Mouse (Mus musculus) kidney, postnatal 0 days (tissue): ENCODE data around the gene 1700061G19Rik. TPM values are rescaled to one million over a fixed set of nuclear protein-coding genes. Genes with fewer than 3 reads are reported as not detected.
A peak's percentile ranks its signal among the peaks of the same experiment; 100 is the strongest.

Experiments used
- ATAC-seq: fragments of 200-750 bp; cut with Nextera tagmentation; replicated peaks from 2 replicates; pipeline ENCODE4 v1.8.0; 2017; ENCODE audit warnings: low read depth, moderate number of reproducible peaks, moderate TSS enrichment, moderate library complexity; ENCODE audit not compliant: low FRiP score
- DNase-seq: peaks from one replicate; pipeline ENCODE4 v3.0.0-alpha.2; 2016; ENCODE audit warnings: low spot score
- H3K27ac ChIP-seq: fragments of 300-500 bp; sonication (generic); 2 replicates; pipeline ENCODE4 v1.5.1; 2014; ENCODE audit warnings: mild to moderate bottlenecking
- H3K27me3 ChIP-seq: fragments of 300-500 bp; sonication (generic); 2 replicates; pipeline ENCODE4 v1.6.1; 2014; ENCODE audit warnings: low read length, mixed read lengths; ENCODE audit not compliant: insufficient read depth
- H3K36me3 ChIP-seq: fragments of 300-500 bp; sonication (generic); 2 replicates; pipeline ENCODE4 v1.6.1; 2014; ENCODE audit warnings: low read length, mixed read lengths; ENCODE audit not compliant: insufficient read depth
- H3K4me1 ChIP-seq: fragments of 300-500 bp; sonication (generic); replicated peaks from 2 replicates; pipeline ENCODE4 v1.6.1; 2014; ENCODE audit warnings: antibody characterized with exemption, low read length, mixed read lengths; ENCODE audit not compliant: insufficient read depth
- H3K4me2 ChIP-seq: fragments of 300-500 bp; sonication (generic); 2 replicates; pipeline ENCODE4 v1.6.1; 2014; ENCODE audit warnings: mild to moderate bottlenecking, low read length, moderate library complexity, mixed read lengths
- H3K4me3 ChIP-seq: fragments of 300-500 bp; sonication (generic); replicated peaks from 2 replicates; pipeline ENCODE4 v1.5.1; 2014; ENCODE audit warnings: low read depth, low read length
- H3K9ac ChIP-seq: fragments of 300-500 bp; sonication (generic); 2 replicates; pipeline ENCODE4 v1.6.1; 2014; ENCODE audit warnings: low read depth, low read length
- H3K9me3 ChIP-seq: fragments of 300-500 bp; sonication (generic); replicated peaks from 2 replicates; pipeline ENCODE4 v1.6.1; 2016; ENCODE audit warnings: low read length, inconsistent platforms, mixed read lengths
- CTCF ChIP-seq: IDR thresholded peaks from 2 replicates; pipeline ENCODE4 v1.5.1; 2016; ENCODE audit warnings: antibody characterized with exemption, low read depth, mild to moderate bottlenecking, moderate library complexity
- WGBS: fragments of 180-500 bp; shearing (Covaris S2); extraction: QIAGEN DNeasy Blood & Tissue Kit; methylation state at CpG from one replicate; pipeline ENCODE4 v1.1.7; 2014; 5-methylcytosine and 5-hydroxymethylcytosine counted together
- polyA plus RNA-seq: library from polyadenylated mRNA; unstranded; fragments of >200 nt; fragmentation: Nextera tagmentation; extraction: Ambion mirVana; gene quantifications from 2 replicates; pipeline ENCODE4 v1.2.1, GENCODE M21; 2015

Gene 1700061G19Rik
- polyA plus RNA-seq = 0.11 and 0.13 TPM in 2 replicates

DNA sequence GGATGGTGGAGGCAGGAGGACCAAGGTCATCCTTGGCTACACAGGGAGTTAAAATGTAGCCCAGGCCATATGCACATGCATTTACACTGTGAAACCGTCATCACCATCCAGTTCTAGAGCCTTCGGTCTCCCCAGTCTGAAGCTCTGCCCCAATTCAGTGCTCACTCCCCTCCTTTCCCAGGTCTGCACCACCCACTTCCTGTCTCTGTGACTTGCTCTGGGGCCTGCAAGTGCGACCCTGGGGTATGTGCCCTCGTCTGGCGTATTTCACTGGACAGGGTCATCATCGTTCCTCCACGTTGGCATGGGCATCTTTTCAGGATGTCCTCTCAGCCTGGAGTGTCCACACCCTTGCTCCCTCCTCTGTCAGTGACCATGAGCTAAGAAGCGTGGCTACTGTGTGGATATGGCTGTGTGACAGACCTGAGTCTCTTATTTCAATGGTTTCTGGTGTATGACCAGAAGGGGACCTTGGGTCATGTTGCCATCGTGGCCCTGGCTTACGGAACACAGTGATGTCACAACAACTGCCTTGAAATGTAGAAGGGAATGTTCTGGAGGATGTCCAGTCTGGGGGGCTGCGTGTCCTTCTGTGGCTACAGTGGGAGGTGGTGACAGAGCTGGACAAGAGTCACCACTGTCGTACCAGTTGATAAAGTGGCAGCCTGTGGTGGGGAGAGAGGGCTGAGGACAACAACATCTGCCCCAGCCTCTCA lies at the start of gene 1700061G19Rik:
Gene 1700061G19Rik, plus strand, starts transcription at position 542 of the 716 bp plus-strand sequence.
- Histone ChIP-seq H3K4me1 (no peaks in the 10 kb centered on the region), H3K27me3 (no peaks in the 10 kb centered on the region), H3K36me3 (no peaks in the 10 kb centered on the region), H3K27ac (no peak within 1 kb of the TSS), H3K4me3 (no peak within 1 kb of the TSS), H3K9me3 (no peaks in the 10 kb centered on the region), H3K9ac (no peak within 1 kb of the TSS), H3K4me2 (no peak within 1 kb of the TSS)
- DNase-seq (no peak), ATAC-seq (no peak)
- 66% methylated on average over 12 of the region's 12 CpGs for WGBS
- TF ChIP-seq CTCF = no peak

- Histone ChIP-seq H3K9ac (no peak overlapping the region), H3K9me3 (no peaks in the 10 kb centered on the region), H3K27ac (no peak overlapping the region), H3K4me1 (peaks cover 7% of the 10 kb centered on the region; the same call in 1 of the 2 replicates), H3K27me3 (no peaks in the 10 kb centered on the region), H3K4me2 (no peak overlapping the region), H3K36me3 (no peaks in the 10 kb centered on the region), H3K4me3 (no peak overlapping the region)
- TF ChIP-seq CTCF = no peak
- ATAC-seq (no peak), DNase-seq (no peak)
- 91% methylated on average over 2 of the region's 2 CpGs for WGBS
Measured at GRCm38 (mm10) chr17:56826718-56827117, 48.6 kb upstream of the 1700061G19Rik start.

DNA sequence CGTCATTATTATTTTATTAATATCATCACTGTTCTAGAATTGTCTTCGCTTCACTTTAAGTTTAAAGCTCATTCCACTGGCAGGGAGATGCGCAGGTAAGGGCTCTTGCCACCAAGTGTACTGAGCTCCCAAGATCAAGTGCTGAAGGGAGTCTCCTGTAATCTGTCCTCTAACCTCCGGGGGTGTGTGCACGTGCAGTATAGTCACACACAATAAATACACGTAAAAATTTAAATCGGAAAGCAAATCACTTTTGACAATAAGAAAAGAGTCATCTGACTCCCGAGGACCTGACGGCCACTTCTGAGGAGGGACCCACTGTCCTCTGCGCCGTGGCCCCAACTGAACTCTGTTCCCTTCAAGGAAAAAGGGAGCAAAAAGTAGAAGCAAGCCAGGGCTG lies 46.1 kb upstream of the 1700061G19Rik start:
- Histone ChIP-seq H3K4me1 (peaks cover 7% of the 10 kb centered on the region; the same call in 1 of the 2 replicates), H3K9me3 (no peaks in the 10 kb centered on the region), H3K4me3 (no peak overlapping the region; the same call in 1 of the 2 replicates), H3K36me3 (no peaks in the 10 kb centered on the region), H3K27me3 (no peaks in the 10 kb centered on the region), H3K27ac (no peak overlapping the region), H3K9ac (no peak overlapping the region), H3K4me2 (peak overlapping the region; percentile 94)
- DNase-seq (no peak), ATAC-seq (no peak)
- WGBS = 35% methylated on average over 11 of the region's 11 CpGs
- TF ChIP-seq CTCF = no peak

GRCm38 (mm10) chr17:56829795-56830194 lies 45.5 kb upstream of the 1700061G19Rik start:
- DNase-seq = peak; percentile 36
- peak overlapping the region; percentile 94 for H3K4me2 ChIP-seq
- peaks cover 7% of the 10 kb centered on the region; the same call in 1 of the 2 replicates for H3K4me1 ChIP-seq
- H3K27me3 ChIP-seq = no peaks in the 10 kb centered on the region
- H3K4me3 ChIP-seq = peak overlapping the region; percentile 61
- no peak for ATAC-seq
- no peaks in the 10 kb centered on the region for H3K9me3 ChIP-seq
- H3K27ac ChIP-seq = no peak overlapping the region
- H3K36me3 ChIP-seq = no peaks in the 10 kb centered on the region
- peak overlapping the region; percentile 51; the same call in 1 of the 2 replicates for H3K9ac ChIP-seq
- WGBS = under 1% methylated on average over 27 of the region's 27 CpGs
- no peak for TF ChIP-seq CTCF

GRCm38 (mm10) chr17:56830411-56831110 lies 44.7 kb upstream of the 1700061G19Rik start, which contains the start of gene Rfx2:
Gene Rfx2, minus strand, starts transcription at chr17:56831013.
- Histone ChIP-seq H3K9me3 (no peaks in the 10 kb centered on the region), H3K27ac (no peak within 1 kb of the TSS), H3K4me1 (peaks cover 7% of the 10 kb centered on the region; the same call in 1 of the 2 replicates), H3K4me2 (peak within 1 kb of the TSS; percentile 94), H3K27me3 (no peaks in the 10 kb centered on the region), H3K4me3 (peak within 1 kb of the TSS; percentile 61), H3K36me3 (no peaks in the 10 kb centered on the region), H3K9ac (peak within 1 kb of the TSS; percentile 51; the same call in 1 of the 2 replicates)
- ATAC-seq (no peak), DNase-seq (peak; percentile 9)
- under 1% methylated on average over 33 of the region's 62 CpGs for WGBS
- TF ChIP-seq CTCF = no peak

DNA sequence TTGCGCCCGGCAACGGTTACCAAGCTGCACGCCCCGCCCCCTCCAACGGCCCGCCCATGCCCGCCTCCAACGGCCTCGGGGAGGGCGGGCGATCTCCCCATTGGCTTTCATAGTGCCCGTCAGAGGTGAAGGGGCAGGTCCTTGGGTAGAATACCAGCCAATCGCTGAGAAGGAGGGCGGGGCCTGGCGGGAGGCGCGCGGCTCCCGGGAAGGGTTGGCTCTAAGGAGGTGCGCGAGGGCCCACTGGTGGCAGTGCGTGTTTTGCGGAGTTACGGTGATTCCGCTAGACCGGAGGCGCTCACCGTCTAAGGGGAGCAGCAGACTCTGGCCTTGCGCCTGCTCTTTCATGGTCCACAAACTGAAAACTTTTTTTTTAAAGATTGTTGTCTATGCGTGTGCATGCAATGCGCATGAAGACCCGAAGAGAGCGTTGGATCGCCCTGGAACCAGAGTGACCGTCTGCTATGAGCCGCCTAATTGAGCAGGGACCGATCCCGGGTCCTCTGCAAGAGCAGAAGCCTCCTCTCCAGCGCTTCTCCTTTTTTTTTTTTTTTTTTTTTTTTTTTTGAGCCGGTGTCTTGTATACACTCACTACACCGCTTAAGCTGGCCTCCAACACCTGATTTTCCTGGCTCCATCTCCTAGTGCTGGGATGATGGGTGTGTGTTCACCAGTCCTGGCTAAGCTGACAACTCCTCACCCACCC lies 44.0 kb upstream of the 1700061G19Rik start:
- Histone ChIP-seq H3K9me3 (no peaks in the 10 kb centered on the region), H3K4me1 (peaks cover 7% of the 10 kb centered on the region; the same call in 1 of the 2 replicates), H3K27ac (no peak overlapping the region), H3K27me3 (no peaks in the 10 kb centered on the region), H3K36me3 (no peaks in the 10 kb centered on the region), H3K4me3 (peak overlapping the region; percentile 61), H3K4me2 (peak overlapping the region; percentile 94), H3K9ac (no peak overlapping the region)
- 1% methylated on average over 40 of the region's 42 CpGs for WGBS
- DNase-seq (peak; percentile 99), ATAC-seq (peak; percentile 99)
- peak; percentile 62 for TF ChIP-seq CTCF
